Mouse (Mus musculus) liver, postnatal 0 days (tissue): ENCODE results near the gene Cited4. TPM values are rescaled to one million over a fixed set of nuclear protein-coding genes. Genes with fewer than 3 reads are reported as not detected.

Source experiments
- ATAC-seq: fragments of 200-750 bp; cut with Nextera tagmentation; 2 replicates; pipeline ENCODE4 v1.8.0; 2017; ENCODE audit warnings: mild to moderate bottlenecking, moderate library complexity
- DNase-seq: peaks from one replicate; pipeline ENCODE4 v3.0.0-alpha.2; 2016
- H3K27ac ChIP-seq: fragments of 300-500 bp; sonication (generic); 2 replicates; pipeline ENCODE4 v1.5.1; 2014; ENCODE audit warnings: antibody characterized with exemption, moderate library complexity, mild to moderate bottlenecking, low read depth
- H3K27me3 ChIP-seq: fragments of 300-500 bp; sonication (generic); 2 replicates; pipeline ENCODE4 v1.6.1; 2014; ENCODE audit warnings: low read length, control low read depth, mixed read lengths; ENCODE audit not compliant: insufficient read depth
- H3K36me3 ChIP-seq: fragments of 300-500 bp; sonication (generic); replicated peaks from 2 replicates; pipeline ENCODE4 v1.6.1; 2014; ENCODE audit warnings: mild to moderate bottlenecking, control low read depth, low read length, moderate library complexity, mixed read lengths; ENCODE audit not compliant: insufficient read depth
- H3K4me1 ChIP-seq: fragments of 300-500 bp; sonication (generic); 2 replicates; pipeline ENCODE4 v1.6.1; 2014; ENCODE audit warnings: antibody characterized with exemption, mild to moderate bottlenecking, control low read depth; ENCODE audit not compliant: insufficient read depth
- H3K4me2 ChIP-seq: fragments of 300-500 bp; sonication (generic); 2 replicates; pipeline ENCODE4 v1.6.1; 2014; ENCODE audit warnings: low read depth, mild to moderate bottlenecking, low read length, moderate library complexity, mixed read lengths
- H3K4me3 ChIP-seq: fragments of 300-500 bp; sonication (generic); 2 replicates; pipeline ENCODE4 v1.5.1; 2014; ENCODE audit warnings: low read depth, low read length
- H3K9ac ChIP-seq: fragments of 300-500 bp; sonication (generic); replicated peaks from 2 replicates; pipeline ENCODE4 v1.6.1; 2014; ENCODE audit warnings: mild to moderate bottlenecking, moderate library complexity
- H3K9me3 ChIP-seq: fragments of 300-500 bp; sonication (generic); 2 replicates; pipeline ENCODE4 v1.6.1; 2016; ENCODE audit warnings: mild to moderate bottlenecking, control low read depth, low read length, mixed read lengths
- CTCF ChIP-seq: sonication (generic); IDR thresholded peaks from 2 replicates; pipeline ENCODE4 v1.5.1; 2016; ENCODE audit warnings: antibody characterized with exemption, low read depth
- EP300 ChIP-seq: IDR thresholded peaks from 2 replicates; pipeline ENCODE4 v1.6.1; 2016; ENCODE audit warnings: antibody characterized with exemption, low read depth, mild to moderate bottlenecking
- WGBS: fragments of 180-500 bp; shearing (Covaris S2); extraction: QIAGEN DNeasy Blood & Tissue Kit; methylation state at CpG from one replicate; pipeline ENCODE4 v1.1.7; 2014; ENCODE audit not compliant: insufficient replicate concordance; 5-methylcytosine and 5-hydroxymethylcytosine counted together
- polyA plus RNA-seq: library from polyadenylated mRNA; unstranded; fragments of >200 nt; fragmentation: Nextera tagmentation; extraction: Ambion mirVana; gene quantifications from 2 replicates; pipeline ENCODE4 v1.2.1, GENCODE M21; 2015

The Cited4 gene
- polyA plus RNA-seq, 1 experiment from 2014 or later = 22.9 TPM

- Histone ChIP-seq H3K27ac (no peak overlapping the region), H3K36me3 (no peaks in the 10 kb centered on the region), H3K27me3 (no peaks in the 10 kb centered on the region), H3K9me3 (no peaks in the 10 kb centered on the region), H3K9ac (no peak overlapping the region), H3K4me1 (0 out of 2 replicates have a peak, but pooled peaks cover 3% of the 10 kb centered on the region), H3K4me3 (no peak overlapping the region), H3K4me2 (no peak overlapping the region)
- ATAC-seq (no peak), DNase-seq (no peak)
- TF ChIP-seq EP300 = no peak
- TF ChIP-seq CTCF = no peak
- WGBS = 39% methylated on average over 9 of the region's 9 CpGs
These were observed 17.1 kb downstream of the Cited4 start for GRCm38 (mm10) chr4:120683278-120683997.

GRCm38 (mm10) chr4:120687282-120687681 is 20.9 kb downstream of the Cited4 start:
- Histone ChIP-seq H3K27me3 (no peaks in the 10 kb centered on the region), H3K27ac (no peak overlapping the region), H3K36me3 (no peaks in the 10 kb centered on the region), H3K4me2 (no peak overlapping the region), H3K9me3 (no peaks in the 10 kb centered on the region), H3K4me1 (0 out of 2 replicates have a peak, but pooled peaks cover 3% of the 10 kb centered on the region), H3K9ac (no peak overlapping the region), H3K4me3 (no peak overlapping the region)
- 64% methylated on average over 6 of the region's 6 CpGs for WGBS
- ATAC-seq (no peak), DNase-seq (no peak)
- TF ChIP-seq CTCF = no peak
- no peak for TF ChIP-seq EP300

- 58% methylated on average over 6 of the region's 6 CpGs for WGBS
- H3K4me1 ChIP-seq = no peaks in the 10 kb centered on the region
- H3K27me3 ChIP-seq = no peaks in the 10 kb centered on the region
- no peak for DNase-seq
- no peak overlapping the region for H3K4me3 ChIP-seq
- H3K4me2 ChIP-seq = no peak overlapping the region
- TF ChIP-seq EP300 = no peak
- no peak for TF ChIP-seq CTCF
- H3K36me3 ChIP-seq = no peaks in the 10 kb centered on the region
- no peak overlapping the region for H3K9ac ChIP-seq
- no peaks in the 10 kb centered on the region for H3K9me3 ChIP-seq
- no peak overlapping the region for H3K27ac ChIP-seq
- peak; percentile 63; the same call in 1 of the 2 replicates for ATAC-seq
These were observed 22.9 kb downstream of the Cited4 start for GRCm38 (mm10) chr4:120689317-120689716.

DNA sequence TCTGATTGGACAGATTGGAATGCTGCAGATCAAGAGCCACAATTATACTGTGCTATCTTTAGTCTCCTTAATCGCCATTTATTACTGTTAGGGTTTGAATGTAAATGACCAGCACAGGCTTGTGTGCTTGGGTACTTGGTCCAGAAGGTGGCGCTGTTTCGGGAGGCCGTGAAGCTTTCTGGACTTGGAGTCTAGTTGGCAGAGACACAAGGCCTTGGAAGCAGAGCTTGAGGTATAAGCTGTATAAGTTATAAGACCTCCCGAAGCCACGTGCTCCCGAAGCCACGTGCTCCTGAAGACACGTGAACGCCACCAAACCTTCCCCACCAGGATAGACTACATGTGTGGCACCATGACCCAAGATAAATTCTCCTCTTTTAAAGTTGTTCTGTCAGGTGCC is 26.3 kb downstream of the Cited4 start:
- ATAC-seq = no peak
- H3K27me3 ChIP-seq = peaks cover 9% of the 10 kb centered on the region; the same call in 1 of the 2 replicates
- peak; percentile 54 for DNase-seq
- no peak overlapping the region for H3K9ac ChIP-seq
- H3K4me2 ChIP-seq = no peak overlapping the region
- 40% methylated on average over 10 of the region's 10 CpGs for WGBS
- H3K4me1 ChIP-seq = no peaks in the 10 kb centered on the region
- no peaks in the 10 kb centered on the region for H3K9me3 ChIP-seq
- no peak overlapping the region for H3K27ac ChIP-seq
- H3K4me3 ChIP-seq = no peak overlapping the region
- TF ChIP-seq CTCF (peak; percentile 66), EP300 (no peak)
- H3K36me3 ChIP-seq = no peaks in the 10 kb centered on the region

DNA sequence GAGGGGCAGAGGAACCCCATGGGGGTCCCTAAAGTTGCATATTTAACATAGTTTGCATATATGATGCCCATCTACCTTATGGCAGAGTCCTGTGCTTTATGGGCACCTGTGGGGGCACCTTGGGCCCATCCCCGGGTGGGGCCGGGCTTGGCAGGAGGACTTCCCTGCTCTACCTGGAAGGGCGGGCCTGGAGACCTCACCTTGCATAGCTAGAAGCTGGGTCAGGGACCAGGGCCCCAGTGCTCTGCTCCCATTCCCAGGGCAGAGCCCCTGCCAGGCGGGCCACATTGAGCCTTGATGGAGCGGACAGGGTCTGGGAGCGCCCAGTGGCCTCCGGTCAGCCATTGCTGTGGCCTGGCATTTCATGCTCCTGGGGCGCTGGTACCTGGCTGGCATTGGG is 31.0 kb downstream of the Cited4 start:
- H3K4me2 ChIP-seq = no peak overlapping the region
- H3K9ac ChIP-seq = no peak overlapping the region
- no peak overlapping the region for H3K4me3 ChIP-seq
- 81% methylated on average over 8 of the region's 8 CpGs for WGBS
- H3K36me3 ChIP-seq = no peaks in the 10 kb centered on the region
- no peak for ATAC-seq
- TF ChIP-seq EP300 (no peak), CTCF (no peak)
- no peak overlapping the region for H3K27ac ChIP-seq
- no peak for DNase-seq
- H3K4me1 ChIP-seq = 0 out of 2 replicates have a peak, but pooled peaks cover 3% of the 10 kb centered on the region
- H3K27me3 ChIP-seq = peaks cover 31% of the 10 kb centered on the region
- no peaks in the 10 kb centered on the region for H3K9me3 ChIP-seq

- 15% methylated on average over 35 of the region's 35 CpGs for WGBS
- H3K4me3 ChIP-seq = no peak overlapping the region
These were observed 31.6 kb downstream of the Cited4 start for GRCm38 (mm10) chr4:120697799-120698484.

More at GRCm38 (mm10) chr4:120697799-120698484, 31.6 kb downstream of the Cited4 start:
- ATAC-seq (no peak), DNase-seq (no peak)
- Histone ChIP-seq H3K27ac (no peak overlapping the region), H3K9me3 (no peaks in the 10 kb centered on the region), H3K36me3 (no peaks in the 10 kb centered on the region), H3K4me2 (peak overlapping the region; percentile 22; the same call in 1 of the 2 replicates), H3K27me3 (peaks cover 31% of the 10 kb centered on the region), H3K9ac (no peak overlapping the region), H3K4me1 (0 out of 2 replicates have a peak, but pooled peaks cover 3% of the 10 kb centered on the region)
- TF ChIP-seq EP300 = no peak
- TF ChIP-seq CTCF = no peak
